Mouse (Mus musculus) kidney, adult 8-10 months (tissue): ENCODE data around the gene Zranb1.
A peak's percentile ranks its signal among the peaks of the same experiment; 100 is the strongest.

Source experiments
- DNase-seq, 2 experiments: peaks; one replicate each; pipeline ENCODE4 v3.0.0; 2022

Gene Zranb1

GRCm38 (mm10) chr7:132930850-132931559 is at the start of gene Zranb1:
Zranb1 (plus strand) TSS chr7:132931142.
- DNase-seq = peak; percentile 98

- no peak for DNase-seq
Measured at GRCm38 (mm10) chr7:132882343-132882742, 48.6 kb upstream of the Zranb1 start.

- DNase-seq = no peak
Measured at GRCm38 (mm10) chr7:132884031-132884430, 46.9 kb upstream of the Zranb1 start.

GRCm38 (mm10) chr7:132887019-132887804 is 43.7 kb upstream of the Zranb1 start:
- no peak for DNase-seq

- DNase-seq = no peak
Measured at GRCm38 (mm10) chr7:132888052-132888451, 42.9 kb upstream of the Zranb1 start.

GRCm38 (mm10) chr7:132888518-132889249 is 42.3 kb upstream of the Zranb1 start:
- no peak for DNase-seq

GRCm38 (mm10) chr7:132889691-132890090 is 41.3 kb upstream of the Zranb1 start:
- no peak for DNase-seq

GRCm38 (mm10) chr7:132890201-132890600 is 40.7 kb upstream of the Zranb1 start:
- DNase-seq = no peak

GRCm38 (mm10) chr7:132891561-132892310 is 39.2 kb upstream of the Zranb1 start:
- peak in 1 of 2 experiments; percentile 49 for DNase-seq

GRCm38 (mm10) chr7:132892311-132892661 is 38.7 kb upstream of the Zranb1 start:
- no peak for DNase-seq

GRCm38 (mm10) chr7:132892806-132893205 is 38.1 kb upstream of the Zranb1 start:
- no peak for DNase-seq

- no peak for DNase-seq
Measured at GRCm38 (mm10) chr7:132893336-132893735, 37.6 kb upstream of the Zranb1 start.

GRCm38 (mm10) chr7:132894841-132895555 is 35.9 kb upstream of the Zranb1 start:
- peak in 1 of 2 experiments; percentile 36 for DNase-seq

- peak; percentile 49 to 54 for DNase-seq
Measured at GRCm38 (mm10) chr7:132896206-132896815, 34.6 kb upstream of the Zranb1 start.

GRCm38 (mm10) chr7:132897258-132897657 is 33.7 kb upstream of the Zranb1 start:
- DNase-seq = no peak

GRCm38 (mm10) chr7:132898234-132898633 is 32.7 kb upstream of the Zranb1 start:
- DNase-seq = peak in 1 of 2 experiments; percentile 53

- no peak for DNase-seq
Measured at GRCm38 (mm10) chr7:132900826-132901531, 30.0 kb upstream of the Zranb1 start.

GRCm38 (mm10) chr7:132903796-132904195 is 27.1 kb upstream of the Zranb1 start:
- DNase-seq = no peak

GRCm38 (mm10) chr7:132921971-132922370 is 9.0 kb upstream of the Zranb1 start:
- DNase-seq = no peak

GRCm38 (mm10) chr7:132925227-132925626 is 5.7 kb upstream of the Zranb1 start:
- DNase-seq = peak; percentile 11 to 33

GRCm38 (mm10) chr7:132927201-132927600 is 3.7 kb upstream of the Zranb1 start:
- DNase-seq = no peak
